Mouse (Mus musculus) neural tube, embryonic 15.5 days (tissue): ENCODE results near the gene Ak4. TPM values are rescaled to one million over a fixed set of nuclear protein-coding genes. Genes with fewer than 3 reads are reported as not detected.
"Not testable (repeated sequence)": the region's sequence is repeated elsewhere in the genome, so short reads cannot be mapped to it uniquely, and the experiment has no call there.

ENCODE experiments used
- ATAC-seq: fragments of 200-750 bp; cut with Nextera tagmentation; 2 replicates; pipeline ENCODE4 v1.8.0; 2017; ENCODE audit warnings: mild to moderate bottlenecking, moderate TSS enrichment, moderate library complexity; ENCODE audit not compliant: low FRiP score
- H3K27ac ChIP-seq: fragments of 300-500 bp; sonication (generic); replicated peaks from 2 replicates; pipeline ENCODE4 v1.5.1; 2015; ENCODE audit warnings: mild to moderate bottlenecking, inconsistent platforms
- H3K27me3 ChIP-seq: fragments of 300-500 bp; sonication (generic); replicated peaks from 2 replicates; pipeline ENCODE4 v1.6.1; 2015; ENCODE audit warnings: inconsistent platforms
- H3K36me3 ChIP-seq: fragments of 300-500 bp; sonication (generic); 2 replicates; pipeline ENCODE4 v1.6.1; 2015; ENCODE audit warnings: inconsistent platforms
- H3K4me1 ChIP-seq: fragments of 300-500 bp; sonication (generic); 2 replicates; pipeline ENCODE4 v1.6.1; 2015; ENCODE audit warnings: inconsistent platforms
- H3K4me2 ChIP-seq: fragments of 300-500 bp; sonication (generic); 2 replicates; pipeline ENCODE4 v1.6.1; 2015; ENCODE audit warnings: inconsistent platforms, mild to moderate bottlenecking, moderate library complexity
- H3K4me3 ChIP-seq: fragments of 300-500 bp; sonication (generic); replicated peaks from 2 replicates; pipeline ENCODE4 v1.5.1; 2015; ENCODE audit warnings: mild to moderate bottlenecking, inconsistent platforms
- H3K9ac ChIP-seq: fragments of 300-500 bp; sonication (generic); replicated peaks from 2 replicates; pipeline ENCODE4 v1.6.1; 2015; ENCODE audit warnings: mild to moderate bottlenecking, inconsistent platforms
- H3K9me3 ChIP-seq: fragments of 300-500 bp; sonication (generic); replicated peaks from 2 replicates; pipeline ENCODE4 v1.6.1; 2016; ENCODE audit warnings: inconsistent platforms
- WGBS: fragments of 180-500 bp; shearing (Covaris S2); methylation state at CpG from one replicate; pipeline ENCODE4 v1.1.7; 2015; ENCODE audit warnings: mixed read lengths; 5-methylcytosine and 5-hydroxymethylcytosine counted together
- polyA plus RNA-seq: library from polyadenylated mRNA; unstranded; fragments of >200 nt; fragmentation: Nextera tagmentation; extraction: Ambion mirVana; gene quantifications from 2 replicates; pipeline ENCODE4 v1.2.1, GENCODE M21; 2015

Gene Ak4
- polyA plus RNA-seq, 1 experiment from 2014 or later: 7.4 TPM

- WGBS: 88% methylated on average over 4 of the region's 4 CpGs
These were observed 26.6 kb downstream of the Ak4 start for GRCm38 (mm10) chr4:101445660-101446059.

GRCm38 (mm10) chr4:101446606-101447005 lies 27.5 kb downstream of the Ak4 start:
- H3K27me3 ChIP-seq, H3K9me3 ChIP-seq, H3K4me1 ChIP-seq, H3K4me2 ChIP-seq, ATAC-seq, H3K4me3 ChIP-seq, H3K36me3 ChIP-seq, H3K9ac ChIP-seq, H3K27ac ChIP-seq: not testable (repeated sequence)
- 95% methylated on average over 9 of the region's 9 CpGs for WGBS

More at GRCm38 (mm10) chr4:101445660-101446059, 26.6 kb downstream of the Ak4 start:
- Histone ChIP-seq H3K27me3 (no peaks in the 10 kb centered on the region), H3K36me3 (no peaks in the 10 kb centered on the region), H3K4me3 (no peak overlapping the region), H3K9me3 (no peaks in the 10 kb centered on the region), H3K4me1 (no peaks in the 10 kb centered on the region), H3K27ac (no peak overlapping the region), H3K4me2 (no peak overlapping the region), H3K9ac (no peak overlapping the region)
- ATAC-seq: no peak

- H3K4me2 ChIP-seq: no peak overlapping the region
- WGBS: 90% methylated on average over 8 of the region's 8 CpGs
These were observed 29.6 kb downstream of the Ak4 start for GRCm38 (mm10) chr4:101448701-101449100.

GRCm38 (mm10) chr4:101449344-101449743 lies 30.3 kb downstream of the Ak4 start:
- no peak overlapping the region for H3K9ac ChIP-seq
- no peaks in the 10 kb centered on the region for H3K27me3 ChIP-seq
- 84% methylated on average over 7 of the region's 7 CpGs for WGBS
- H3K4me2 ChIP-seq: no peak overlapping the region
- no peaks in the 10 kb centered on the region for H3K36me3 ChIP-seq
- no peak overlapping the region for H3K27ac ChIP-seq
- no peak overlapping the region for H3K4me3 ChIP-seq
- H3K4me1 ChIP-seq: no peaks in the 10 kb centered on the region
- no peak for ATAC-seq
- no peaks in the 10 kb centered on the region for H3K9me3 ChIP-seq

More at GRCm38 (mm10) chr4:101448701-101449100, 29.6 kb downstream of the Ak4 start:
- H3K4me1 ChIP-seq: no peaks in the 10 kb centered on the region
- no peaks in the 10 kb centered on the region for H3K36me3 ChIP-seq
- H3K9me3 ChIP-seq: no peaks in the 10 kb centered on the region
- no peak overlapping the region for H3K27ac ChIP-seq
- H3K27me3 ChIP-seq: no peaks in the 10 kb centered on the region
- H3K9ac ChIP-seq: no peak overlapping the region
- no peak overlapping the region for H3K4me3 ChIP-seq
- ATAC-seq: no peak

GRCm38 (mm10) chr4:101450150-101450780 lies 31.2 kb downstream of the Ak4 start:
- ATAC-seq: no peak

GRCm38 (mm10) chr4:101451089-101451488 lies 32.0 kb downstream of the Ak4 start:
- no peak overlapping the region for H3K4me2 ChIP-seq
- WGBS: 69% methylated on average over 4 of the region's 4 CpGs
- H3K9ac ChIP-seq: no peak overlapping the region
- no peaks in the 10 kb centered on the region for H3K36me3 ChIP-seq
- no peak overlapping the region for H3K27ac ChIP-seq
- no peak for ATAC-seq
- no peak overlapping the region for H3K4me3 ChIP-seq
- no peaks in the 10 kb centered on the region for H3K9me3 ChIP-seq
- H3K4me1 ChIP-seq: no peaks in the 10 kb centered on the region
- no peaks in the 10 kb centered on the region for H3K27me3 ChIP-seq

More at GRCm38 (mm10) chr4:101450150-101450780, 31.2 kb downstream of the Ak4 start:
- Histone ChIP-seq H3K4me3 (no peak overlapping the region), H3K4me2 (no peak overlapping the region), H3K27me3 (no peaks in the 10 kb centered on the region), H3K4me1 (no peaks in the 10 kb centered on the region), H3K27ac (no peak overlapping the region), H3K9ac (no peak overlapping the region), H3K36me3 (no peaks in the 10 kb centered on the region), H3K9me3 (no peaks in the 10 kb centered on the region)
- 87% methylated on average over 20 of the region's 20 CpGs for WGBS

GRCm38 (mm10) chr4:101452829-101453228 lies 33.8 kb downstream of the Ak4 start:
- WGBS: 95% methylated on average over 9 of the region's 9 CpGs
- Histone ChIP-seq H3K36me3 (no peaks in the 10 kb centered on the region), H3K9me3 (no peaks in the 10 kb centered on the region), H3K4me3 (no peak overlapping the region), H3K4me2 (no peak overlapping the region), H3K9ac (no peak overlapping the region), H3K27ac (no peak overlapping the region), H3K27me3 (no peaks in the 10 kb centered on the region), H3K4me1 (no peaks in the 10 kb centered on the region)
- no peak for ATAC-seq

- no peak for ATAC-seq
These were observed 38.1 kb downstream of the Ak4 start for GRCm38 (mm10) chr4:101457176-101457575.

GRCm38 (mm10) chr4:101458341-101458740 lies 39.3 kb downstream of the Ak4 start:
- Histone ChIP-seq H3K4me2 (no peak overlapping the region), H3K9me3 (no peaks in the 10 kb centered on the region), H3K27me3 (no peaks in the 10 kb centered on the region), H3K4me3 (no peak overlapping the region), H3K27ac (no peak overlapping the region), H3K36me3 (no peaks in the 10 kb centered on the region), H3K4me1 (no peaks in the 10 kb centered on the region), H3K9ac (no peak overlapping the region)
- 54% methylated on average over 2 of the region's 2 CpGs for WGBS
- peak; percentile 50; the same call in 1 of the 2 replicates for ATAC-seq

More at GRCm38 (mm10) chr4:101457176-101457575, 38.1 kb downstream of the Ak4 start:
- H3K4me3 ChIP-seq: no peak overlapping the region
- no peak overlapping the region for H3K27ac ChIP-seq
- no peaks in the 10 kb centered on the region for H3K36me3 ChIP-seq
- no peaks in the 10 kb centered on the region for H3K27me3 ChIP-seq
- no peaks in the 10 kb centered on the region for H3K9me3 ChIP-seq
- H3K4me2 ChIP-seq: no peak overlapping the region
- 96% methylated on average over 8 of the region's 8 CpGs for WGBS
- no peak overlapping the region for H3K9ac ChIP-seq
- H3K4me1 ChIP-seq: no peaks in the 10 kb centered on the region

GRCm38 (mm10) chr4:101459358-101459757 lies 40.3 kb downstream of the Ak4 start:
- no peak for ATAC-seq
- WGBS: 95% methylated on average over 4 of the region's 4 CpGs

GRCm38 (mm10) chr4:101460114-101460513 lies 41.0 kb downstream of the Ak4 start:
- Histone ChIP-seq H3K36me3 (no peaks in the 10 kb centered on the region), H3K4me1 (no peaks in the 10 kb centered on the region), H3K9ac (no peak overlapping the region), H3K27ac (no peak overlapping the region), H3K27me3 (no peaks in the 10 kb centered on the region), H3K4me2 (no peak overlapping the region), H3K9me3 (no peaks in the 10 kb centered on the region), H3K4me3 (no peak overlapping the region)
- 84% methylated on average over 1 of the region's 1 CpGs for WGBS
- no peak for ATAC-seq

More at GRCm38 (mm10) chr4:101459358-101459757, 40.3 kb downstream of the Ak4 start:
- no peak overlapping the region for H3K27ac ChIP-seq
- H3K4me1 ChIP-seq: no peaks in the 10 kb centered on the region
- no peak overlapping the region for H3K4me3 ChIP-seq
- H3K4me2 ChIP-seq: no peak overlapping the region
- H3K36me3 ChIP-seq: no peaks in the 10 kb centered on the region
- no peak overlapping the region for H3K9ac ChIP-seq
- no peaks in the 10 kb centered on the region for H3K27me3 ChIP-seq
- no peaks in the 10 kb centered on the region for H3K9me3 ChIP-seq

- Histone ChIP-seq H3K4me2 (no peak overlapping the region), H3K27ac (no peak overlapping the region), H3K4me3 (no peak overlapping the region), H3K9me3 (no peaks in the 10 kb centered on the region), H3K27me3 (no peaks in the 10 kb centered on the region), H3K9ac (no peak overlapping the region), H3K4me1 (no peaks in the 10 kb centered on the region), H3K36me3 (no peaks in the 10 kb centered on the region)
- no peak for ATAC-seq
- WGBS: 62% methylated on average over 2 of the region's 2 CpGs
These were observed 43.0 kb downstream of the Ak4 start for GRCm38 (mm10) chr4:101462065-101462464.
